Mouse (Mus musculus) left cerebral cortex, postnatal 10 days (tissue): ENCODE measurements at regions not wholly inside any gene's neighbourhood (a gene's known extent, or its start where the extent isn't known, plus 50 kb on each side); places are given as distances from the start of the nearest gene placed in this dataset.
"Not testable (repeated sequence)": the region's sequence is repeated elsewhere in the genome, so short reads cannot be mapped to it uniquely, and the experiment has no call there.

Experiments used
- DNase-seq, 2 experiments: peaks; one replicate each; pipeline ENCODE4 v3.0.0; 2021 to 2022; ENCODE audit warnings: low spot score in 2 of 2, mixed read lengths in 1 of 2; ENCODE audit errors: extremely low spot score in 1 of 2
- intact Hi-C: fragments of 180-260 bp; cut with DNase I; formaldehyde crosslinking; loops from one replicate; pipeline ENCODE4 v1.15.1; 2025

DNA sequence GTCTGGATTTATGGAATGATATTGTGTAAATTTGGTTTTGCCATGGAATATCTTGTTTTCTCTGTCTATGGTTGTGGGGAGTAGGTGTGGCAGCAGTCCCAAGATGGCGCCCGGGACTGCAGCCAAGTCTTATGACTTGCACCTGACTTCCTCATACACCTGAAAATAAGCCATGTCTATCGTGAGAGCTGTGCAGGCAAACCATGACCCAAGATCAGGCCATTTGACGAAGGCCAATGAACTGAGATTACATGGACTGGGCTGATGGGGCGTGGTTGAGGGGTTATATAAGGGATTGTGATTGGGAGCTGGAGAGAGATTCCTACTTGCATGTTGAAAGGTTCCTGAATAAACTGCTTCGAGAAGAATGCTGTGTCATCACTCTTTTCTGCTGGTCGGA lies 139.5 kb downstream of the Slc6a15 start:
- DNase-seq, intact Hi-C loops: not testable (repeated sequence)

DNA sequence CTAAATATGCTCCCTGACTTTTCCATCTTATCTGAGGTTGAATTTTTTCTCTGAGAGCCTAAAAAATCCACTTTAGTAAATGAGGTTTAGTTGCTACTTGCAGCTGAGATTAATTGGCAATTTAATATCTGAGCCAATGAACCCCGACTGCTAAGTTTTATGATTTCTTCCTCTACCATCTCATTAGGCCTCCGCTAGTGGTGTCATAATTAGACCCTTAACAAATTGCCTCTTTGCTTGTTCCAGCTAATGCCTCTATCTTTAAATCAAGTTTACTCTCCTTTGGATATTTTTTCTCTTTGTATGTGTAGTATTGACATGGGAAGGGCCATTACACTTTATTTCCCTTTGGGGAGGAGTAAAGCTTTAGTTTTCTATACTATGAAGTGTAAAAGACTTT lies 176.9 kb downstream of the Slc6a15 start:
- intact Hi-C loops = no loop called here

GRCm38 (mm10) chr10:103549510-103549909 lies 181.9 kb downstream of the Slc6a15 start:
- intact Hi-C loops = no loop called here
- DNase-seq = no peak

More for the DNA sequence above, 176.9 kb downstream of the Slc6a15 start:
- no peak for DNase-seq

GRCm38 (mm10) chr10:103585097-103585496 lies 217.5 kb downstream of the Slc6a15 start:
- intact Hi-C loops = no loop called here
- DNase-seq = no peak

DNA sequence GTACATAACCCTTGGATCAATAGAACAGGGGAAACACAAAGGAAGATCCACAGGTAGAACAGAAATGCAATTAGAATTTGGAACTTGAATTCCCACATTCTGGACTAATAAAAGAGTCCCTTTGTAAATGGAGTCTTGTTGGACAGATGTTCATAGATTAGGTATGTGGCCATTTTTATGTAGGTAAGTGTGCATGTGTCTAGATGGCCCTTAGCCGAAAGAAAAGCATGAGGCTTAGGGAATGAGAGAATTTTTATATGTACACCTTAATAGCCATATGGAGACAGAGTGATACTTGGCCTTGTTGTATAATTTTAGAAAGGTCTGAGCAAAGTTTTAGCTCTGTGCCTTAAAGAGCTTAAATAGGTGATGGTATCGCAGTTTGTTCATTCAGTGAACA lies 217.9 kb downstream of the Slc6a15 start:
- no peak for DNase-seq
- intact Hi-C loops = no loop called here

DNA sequence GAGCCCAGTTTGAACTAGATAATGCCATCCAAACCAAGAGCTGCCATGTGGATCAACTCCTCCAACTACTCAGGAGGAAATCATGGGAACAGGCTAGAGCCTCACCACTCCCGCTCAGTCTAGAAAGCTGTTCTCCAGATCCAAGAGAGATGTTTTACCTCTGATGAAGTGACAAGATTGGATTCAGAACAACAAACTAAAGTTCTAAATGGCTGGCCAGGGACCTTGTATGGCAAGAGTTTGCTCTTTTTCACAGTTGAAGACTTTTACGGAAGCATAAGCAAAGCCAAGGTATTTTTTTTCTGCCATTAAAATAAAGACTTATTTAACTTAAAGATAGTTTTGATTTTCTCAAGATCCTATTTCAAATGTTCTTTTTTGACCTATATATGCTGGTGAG lies 224.4 kb downstream of the Slc6a15 start:
- intact Hi-C loops = no loop called here
- no peak for DNase-seq

GRCm38 (mm10) chr10:103641162-103641561 lies 273.6 kb downstream of the Slc6a15 start:
- no peak for DNase-seq
- intact Hi-C loops = no loop called here

GRCm38 (mm10) chr10:103649848-103650247 lies 282.3 kb downstream of the Slc6a15 start:
- intact Hi-C loops = no loop called here
- no peak for DNase-seq

DNA sequence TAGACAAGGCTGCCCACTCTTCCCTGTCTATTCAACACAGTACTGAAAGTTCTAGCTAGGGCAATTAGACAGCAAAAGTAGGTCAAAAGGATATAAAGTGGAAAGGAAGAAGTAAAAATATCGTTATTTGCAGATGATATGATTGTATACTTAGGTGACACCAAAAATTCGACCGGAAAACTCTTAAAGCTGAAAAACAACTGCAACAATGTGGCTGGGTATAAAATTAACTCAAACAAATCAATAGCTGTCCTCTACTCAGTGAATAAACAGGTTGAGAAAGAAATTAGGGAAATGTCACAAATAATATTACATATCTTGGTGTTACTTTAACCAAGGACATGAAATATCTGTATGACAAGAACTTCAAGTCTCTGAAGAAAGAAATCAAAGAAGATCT lies 305.5 kb downstream of the Slc6a15 start:
- intact Hi-C loops = no loop called here
- DNase-seq = no peak

DNA sequence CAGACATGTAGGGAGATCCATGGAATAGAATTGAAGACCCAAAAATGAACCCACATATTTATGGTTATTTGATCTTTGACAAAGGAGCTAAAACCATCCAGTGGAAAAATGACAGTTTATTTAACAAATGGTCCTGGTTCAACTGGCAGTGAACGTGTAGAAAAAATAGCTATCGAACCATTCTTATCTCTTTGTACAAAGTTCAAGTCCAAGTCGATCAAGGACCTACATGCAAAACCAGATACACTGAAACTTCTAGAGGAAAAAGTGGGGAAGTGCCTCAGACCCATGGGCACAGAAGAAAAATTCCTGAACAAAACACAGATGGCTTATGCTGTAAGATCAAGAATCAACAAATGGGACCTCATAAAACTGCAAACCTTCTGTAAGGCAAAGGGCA lies 306.2 kb downstream of the Slc6a15 start:
- intact Hi-C loops = no loop called here

GRCm38 (mm10) chr10:103692682-103693081 lies 325.1 kb downstream of the Slc6a15 start:
- intact Hi-C loops = no loop called here
- DNase-seq = no peak

More for the DNA sequence above, 306.2 kb downstream of the Slc6a15 start:
- DNase-seq = no peak

DNA sequence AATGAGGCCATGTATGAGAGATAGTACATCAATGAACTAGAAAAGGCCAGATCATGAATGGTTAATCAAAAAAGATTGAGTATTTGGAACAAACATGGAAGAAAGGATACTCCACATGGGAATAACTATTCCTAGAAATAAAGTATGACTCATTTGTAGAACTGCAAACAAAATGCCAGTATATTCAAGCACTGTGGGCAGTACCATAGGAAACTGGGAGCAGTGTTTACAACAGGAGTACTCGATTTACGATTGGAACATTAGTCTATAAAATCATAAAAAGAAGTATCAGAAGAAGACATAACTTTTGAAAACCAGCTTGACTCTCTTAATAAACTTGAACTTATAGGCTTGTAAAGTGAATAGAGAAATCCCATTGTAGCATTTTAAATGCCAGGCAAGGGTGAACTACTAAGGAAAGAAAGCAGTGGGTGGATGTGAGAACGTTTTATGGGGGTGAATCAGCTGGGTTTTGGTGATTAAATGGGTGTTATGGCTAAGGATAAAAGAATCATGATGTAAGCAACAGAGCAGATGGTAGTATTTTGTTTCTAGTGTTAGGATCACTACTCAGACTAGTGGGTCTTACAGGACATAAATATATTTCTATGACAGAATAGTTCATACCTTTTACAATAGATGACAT lies 347.6 kb downstream of the Slc6a15 start:
- intact Hi-C loops = no loop called here
- no peak for DNase-seq

DNA sequence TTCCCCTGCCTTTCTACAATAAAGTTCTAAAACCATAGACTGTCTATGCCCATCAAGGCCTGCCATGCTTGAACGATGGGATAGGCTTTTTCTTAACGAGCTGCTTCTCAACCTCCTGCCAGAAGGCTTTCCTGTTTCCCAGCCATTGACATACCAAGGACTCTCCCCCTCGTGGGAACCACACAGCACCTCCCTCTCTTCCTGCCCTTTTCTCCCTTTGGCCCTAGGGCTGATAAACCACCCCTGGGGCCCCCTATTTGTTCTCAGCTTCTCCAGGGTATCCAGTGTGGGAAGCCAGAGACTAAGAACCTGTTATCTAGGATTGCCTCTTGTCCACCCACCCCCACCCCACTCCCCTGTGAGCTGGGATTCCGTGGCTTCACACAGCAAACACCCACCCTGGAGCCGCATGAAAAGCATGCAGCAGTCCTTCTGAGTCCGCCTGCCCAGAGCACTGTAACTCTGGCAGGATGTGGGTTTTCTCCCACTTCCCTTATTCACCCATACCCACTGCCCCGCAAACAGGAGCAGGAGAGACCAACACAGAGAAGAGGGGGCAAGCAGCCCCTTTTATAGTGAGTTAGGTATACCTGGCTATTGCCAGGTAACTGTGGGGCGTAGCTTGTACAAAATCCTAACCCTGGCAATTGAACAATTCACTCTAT lies 351.5 kb downstream of the Slc6a15 start:
- intact Hi-C loops = no loop called here
- DNase-seq = no peak

GRCm38 (mm10) chr10:103726680-103727079 lies 359.1 kb downstream of the Slc6a15 start:
- intact Hi-C loops = no loop called here
- no peak for DNase-seq

GRCm38 (mm10) chr10:103731522-103731921 lies 363.9 kb downstream of the Slc6a15 start:
- intact Hi-C loops = no loop called here

DNA sequence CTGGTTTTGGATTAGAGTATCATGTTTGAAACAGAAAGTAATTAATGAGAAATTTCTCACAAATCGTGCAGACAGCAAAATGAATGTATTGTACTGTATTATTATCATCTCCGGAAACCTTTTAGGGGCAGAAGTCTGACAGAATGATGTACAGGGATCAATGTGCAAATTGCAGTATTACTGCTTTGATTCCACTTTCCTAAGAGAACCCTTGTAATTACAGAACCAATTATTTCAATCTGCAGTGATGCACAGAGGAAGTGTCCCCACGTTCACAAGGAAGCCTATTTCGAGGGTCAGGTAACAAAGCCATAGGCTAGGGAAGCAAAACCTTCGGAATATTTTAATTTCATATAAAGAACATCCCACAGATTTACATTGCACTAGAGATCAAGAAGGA lies 364.4 kb downstream of the Slc6a15 start:
- intact Hi-C loops = no loop called here
- DNase-seq = no peak

More at GRCm38 (mm10) chr10:103731522-103731921, 363.9 kb downstream of the Slc6a15 start:
- DNase-seq = no peak

DNA sequence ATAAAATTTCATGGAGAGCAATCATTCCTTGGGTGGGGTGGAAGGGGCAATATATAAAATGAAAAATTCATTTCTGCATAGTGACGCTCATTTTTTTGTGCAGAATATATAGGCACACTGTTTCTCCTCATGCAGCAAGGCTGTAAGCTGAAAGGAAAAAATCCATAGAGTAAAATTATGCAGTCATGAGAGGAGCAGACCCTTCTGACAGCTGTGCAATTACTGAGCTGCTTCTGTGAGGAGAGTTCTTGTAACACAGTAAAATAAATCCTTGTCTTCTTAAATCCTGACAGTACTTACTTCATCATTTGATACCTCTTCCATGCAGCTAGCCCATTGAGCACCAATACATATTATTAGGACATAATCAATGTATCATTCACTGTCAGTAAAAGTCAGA lies 362.7 kb upstream of the Gm21293 start:
- no peak for DNase-seq
- intact Hi-C loops = loop anchor here (5.0 to 10.0 kb wide), 2 partner anchors 338 to 1995 kb away; no protein-coding TSS in a partner anchor

GRCm38 (mm10) chr10:103784920-103785319 lies 357.9 kb upstream of the Gm21293 start:
- DNase-seq = peak in 1 of 2 experiments; percentile 3
- intact Hi-C loops = loop anchor here (5.0 to 10.0 kb wide), 2 partner anchors 343 to 1990 kb away; no protein-coding TSS in a partner anchor

GRCm38 (mm10) chr10:103829079-103829478 lies 313.7 kb upstream of the Gm21293 start:
- no peak for DNase-seq
- intact Hi-C loops = no loop called here

DNA sequence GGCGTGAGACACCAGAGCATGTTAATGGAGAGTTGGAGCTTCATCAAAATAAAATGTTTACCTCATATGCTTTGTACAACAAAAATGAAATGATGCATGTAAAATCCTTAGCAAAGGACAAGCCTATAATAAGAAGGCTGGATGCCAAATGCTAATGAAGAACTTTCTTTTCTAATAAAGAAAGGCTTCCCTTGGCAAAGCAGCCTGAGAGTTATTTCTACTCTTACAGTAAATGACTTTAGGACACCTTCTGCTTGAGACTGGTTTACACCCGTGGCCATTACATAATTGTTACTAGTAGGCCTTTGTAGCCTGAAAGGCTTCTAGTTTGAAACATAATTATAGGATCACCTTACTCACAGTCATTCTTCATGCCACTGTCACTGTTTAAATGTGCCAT lies 310.7 kb upstream of the Gm21293 start:
- intact Hi-C loops = no loop called here

More for the DNA sequence above, 310.7 kb upstream of the Gm21293 start:
- no peak for DNase-seq
